Mouse (Mus musculus): ENCODE results near the gene Kxd1. TPM values are rescaled to one million over a fixed set of nuclear protein-coding genes. Genes with fewer than 3 reads are reported as not detected.
A peak's percentile ranks its signal among the peaks of the same experiment; 100 is the strongest.

The Kxd1 gene
- polyA plus RNA-seq, 1 experiment from 2014 or later: 68.1 TPM

- ATAC-seq (replicated peaks; ENCODE audit: insufficient number of reproducible peaks, low FRiP score, low TSS enrichment): no peak
- peaks cover 98% of the 10 kb centered on the region for H3K27me3 ChIP-seq (ENCODE audit: control insufficient read depth, insufficient read depth, low read length)
- 15% methylated on average over 10 of the region's 10 CpGs for WGBS (ENCODE audit: insufficient replicate concordance)
- H3K4me1 ChIP-seq (ENCODE audit: control insufficient read depth, insufficient read depth, low read length): peaks cover 48% of the 10 kb centered on the region
- H3K9ac ChIP-seq (ENCODE audit: low read depth, low read length): no peak overlapping the region
- H3K9me3 ChIP-seq (replicated peaks; ENCODE audit: control insufficient read depth, low read length): no peaks in the 10 kb centered on the region
- H3K27ac ChIP-seq (ENCODE audit: low read depth, low read length): no peak overlapping the region
- H3K36me3 ChIP-seq (ENCODE audit: control insufficient read depth, insufficient read depth, low read length): no peaks in the 10 kb centered on the region
- H3K4me3 ChIP-seq (ENCODE audit: low read depth, low read length): no peak overlapping the region; the same call in 1 of the 2 replicates
- H3K4me2 ChIP-seq: peak overlapping the region; percentile 70
These were observed 37.5 kb downstream of the Kxd1 start for GRCm38 (mm10) chr8:70490061-70490879.

GRCm38 (mm10) chr8:70489576-70489975 is 38.2 kb downstream of the Kxd1 start:
- H3K36me3 ChIP-seq (ENCODE audit: control insufficient read depth, insufficient read depth, low read length): no peaks in the 10 kb centered on the region
- H3K27me3 ChIP-seq (ENCODE audit: control insufficient read depth, insufficient read depth, low read length): peaks cover 98% of the 10 kb centered on the region
- no peak for ATAC-seq (replicated peaks; ENCODE audit: insufficient number of reproducible peaks, low FRiP score, low TSS enrichment)
- H3K4me3 ChIP-seq (ENCODE audit: low read depth, low read length): peak overlapping the region; percentile 46
- under 1% methylated on average over 26 of the region's 41 CpGs for WGBS (ENCODE audit: insufficient replicate concordance)
- H3K27ac ChIP-seq (ENCODE audit: low read depth, low read length): no peak overlapping the region
- H3K9me3 ChIP-seq (replicated peaks; ENCODE audit: control insufficient read depth, low read length): no peaks in the 10 kb centered on the region
- H3K9ac ChIP-seq (ENCODE audit: low read depth, low read length): peak overlapping the region; percentile 46; the same call in 1 of the 2 replicates
- peak overlapping the region; percentile 70 for H3K4me2 ChIP-seq
- H3K4me1 ChIP-seq (ENCODE audit: control insufficient read depth, insufficient read depth, low read length): peaks cover 47% of the 10 kb centered on the region

GRCm38 (mm10) chr8:70488931-70489470 is 38.8 kb downstream of the Kxd1 start:
- H3K9me3 ChIP-seq (replicated peaks; ENCODE audit: control insufficient read depth, low read length): no peaks in the 10 kb centered on the region
- H3K4me3 ChIP-seq (ENCODE audit: low read depth, low read length): peak overlapping the region; percentile 46
- peak overlapping the region; percentile 70 for H3K4me2 ChIP-seq
- H3K4me1 ChIP-seq (ENCODE audit: control insufficient read depth, insufficient read depth, low read length): peaks cover 44% of the 10 kb centered on the region
- peaks cover 98% of the 10 kb centered on the region for H3K27me3 ChIP-seq (ENCODE audit: control insufficient read depth, insufficient read depth, low read length)
- no peak overlapping the region for H3K27ac ChIP-seq (ENCODE audit: low read depth, low read length)
- peak overlapping the region; percentile 46; the same call in 1 of the 2 replicates for H3K9ac ChIP-seq (ENCODE audit: low read depth, low read length)
- WGBS (ENCODE audit: insufficient replicate concordance): 2% methylated on average over 14 of the region's 14 CpGs
- H3K36me3 ChIP-seq (ENCODE audit: control insufficient read depth, insufficient read depth, low read length): no peaks in the 10 kb centered on the region
- ATAC-seq (replicated peaks; ENCODE audit: insufficient number of reproducible peaks, low FRiP score, low TSS enrichment): no peak

GRCm38 (mm10) chr8:70487993-70488796 is 39.6 kb downstream of the Kxd1 start:
- Histone ChIP-seq H3K9ac (ENCODE audit: low read depth, low read length) (peak overlapping the region; percentile 46; the same call in 1 of the 2 replicates), H3K27ac (ENCODE audit: low read depth, low read length) (no peak overlapping the region), H3K4me2 (peak overlapping the region; percentile 70), H3K27me3 (ENCODE audit: control insufficient read depth, insufficient read depth, low read length) (peaks cover 98% of the 10 kb centered on the region), H3K9me3 (replicated peaks; ENCODE audit: control insufficient read depth, low read length) (no peaks in the 10 kb centered on the region), H3K36me3 (ENCODE audit: control insufficient read depth, insufficient read depth, low read length) (no peaks in the 10 kb centered on the region), H3K4me3 (ENCODE audit: low read depth, low read length) (peak overlapping the region; percentile 46), H3K4me1 (ENCODE audit: control insufficient read depth, insufficient read depth, low read length) (peaks cover 36% of the 10 kb centered on the region)
- 0 out of 2 replicates have a peak, but pooled peaks have one; percentile 33 for ATAC-seq (replicated peaks; ENCODE audit: insufficient number of reproducible peaks, low FRiP score, low TSS enrichment)
- 3% methylated on average over 55 of the region's 55 CpGs for whole genome bisulfite sequencing (ENCODE audit: insufficient replicate concordance)

GRCm38 (mm10) chr8:70486941-70487520 is 40.7 kb downstream of the Kxd1 start, which contains the start of gene Tmem59l:
Tmem59l (minus strand) TSS chr8:70487358.
- WGBS (ENCODE audit: insufficient replicate concordance): 5% methylated on average over 33 of the region's 33 CpGs
- Histone ChIP-seq H3K36me3 (ENCODE audit: control insufficient read depth, insufficient read depth, low read length) (no peaks in the 10 kb centered on the region), H3K4me2 (peak within 1 kb of the TSS; percentile 70), H3K9me3 (replicated peaks; ENCODE audit: control insufficient read depth, low read length) (no peaks in the 10 kb centered on the region), H3K27me3 (ENCODE audit: control insufficient read depth, insufficient read depth, low read length) (peaks cover 94% of the 10 kb centered on the region), H3K4me1 (ENCODE audit: control insufficient read depth, insufficient read depth, low read length) (peaks cover 29% of the 10 kb centered on the region), H3K9ac (ENCODE audit: low read depth, low read length) (peak within 1 kb of the TSS; percentile 46; the same call in 1 of the 2 replicates), H3K27ac (ENCODE audit: low read depth, low read length) (no peak within 1 kb of the TSS), H3K4me3 (ENCODE audit: low read depth, low read length) (peak within 1 kb of the TSS; percentile 46)
- no peak for ATAC-seq (replicated peaks; ENCODE audit: insufficient number of reproducible peaks, low FRiP score, low TSS enrichment)

- Histone ChIP-seq H3K4me2 (no peak overlapping the region), H3K9ac (ENCODE audit: low read depth, low read length) (no peak overlapping the region), H3K4me3 (ENCODE audit: low read depth, low read length) (no peak overlapping the region), H3K9me3 (replicated peaks; ENCODE audit: control insufficient read depth, low read length) (no peaks in the 10 kb centered on the region), H3K27ac (ENCODE audit: low read depth, low read length) (no peak overlapping the region), H3K36me3 (ENCODE audit: control insufficient read depth, insufficient read depth, low read length) (no peaks in the 10 kb centered on the region), H3K27me3 (ENCODE audit: control insufficient read depth, insufficient read depth, low read length) (peaks cover 89% of the 10 kb centered on the region), H3K4me1 (ENCODE audit: control insufficient read depth, insufficient read depth, low read length) (peaks cover 29% of the 10 kb centered on the region)
- whole genome bisulfite sequencing (ENCODE audit: insufficient replicate concordance): 30% methylated on average over 7 of the region's 7 CpGs
- ATAC-seq (replicated peaks; ENCODE audit: insufficient number of reproducible peaks, low FRiP score, low TSS enrichment): no peak
These were observed 41.5 kb downstream of the Kxd1 start for GRCm38 (mm10) chr8:70486191-70486681.

- no peak for ATAC-seq (replicated peaks; ENCODE audit: insufficient number of reproducible peaks, low FRiP score, low TSS enrichment)
- Histone ChIP-seq H3K9me3 (replicated peaks; ENCODE audit: control insufficient read depth, low read length) (no peaks in the 10 kb centered on the region), H3K4me2 (no peak overlapping the region), H3K4me1 (ENCODE audit: control insufficient read depth, insufficient read depth, low read length) (peaks cover 4% of the 10 kb centered on the region), H3K36me3 (ENCODE audit: control insufficient read depth, insufficient read depth, low read length) (no peaks in the 10 kb centered on the region), H3K27me3 (ENCODE audit: control insufficient read depth, insufficient read depth, low read length) (peaks cover 70% of the 10 kb centered on the region), H3K4me3 (ENCODE audit: low read depth, low read length) (no peak overlapping the region), H3K9ac (ENCODE audit: low read depth, low read length) (no peak overlapping the region), H3K27ac (ENCODE audit: low read depth, low read length) (no peak overlapping the region)
- WGBS (ENCODE audit: insufficient replicate concordance): 37% methylated on average over 2 of the region's 2 CpGs
These were observed 44.8 kb downstream of the Kxd1 start for GRCm38 (mm10) chr8:70482943-70483342.

GRCm38 (mm10) chr8:70481908-70482307 is 45.8 kb downstream of the Kxd1 start:
- no peak overlapping the region for H3K9ac ChIP-seq (ENCODE audit: low read depth, low read length)
- H3K9me3 ChIP-seq (replicated peaks; ENCODE audit: control insufficient read depth, low read length): no peaks in the 10 kb centered on the region
- no peak overlapping the region for H3K4me2 ChIP-seq
- peaks cover 4% of the 10 kb centered on the region for H3K4me1 ChIP-seq (ENCODE audit: control insufficient read depth, insufficient read depth, low read length)
- WGBS (ENCODE audit: insufficient replicate concordance): 61% methylated on average over 3 of the region's 3 CpGs
- H3K27me3 ChIP-seq (ENCODE audit: control insufficient read depth, insufficient read depth, low read length): peaks cover 62% of the 10 kb centered on the region
- H3K36me3 ChIP-seq (ENCODE audit: control insufficient read depth, insufficient read depth, low read length): no peaks in the 10 kb centered on the region
- ATAC-seq (replicated peaks; ENCODE audit: insufficient number of reproducible peaks, low FRiP score, low TSS enrichment): no peak
- H3K27ac ChIP-seq (ENCODE audit: low read depth, low read length): no peak overlapping the region
- no peak overlapping the region for H3K4me3 ChIP-seq (ENCODE audit: low read depth, low read length)

Measured in heart, embryonic 11.5 days (tissue).